In genomic region chr13:53934457-53934856, GRCm38 (mm10) we compare ENCODE assay signal across 31 mouse cellular contexts.
"Had no signal": no experiment of that assay in that cellular context is flagged by ENCODE, and none has a peak within 500 bp of the region (broad histone marks: within the 10 kb centered on the region; RNA-seq: fewer than 3 reads in every experiment).

No protein-coding gene starts in this region.

- H3K27ac ChIP-seq: limb, embryonic 10.5 days; limb, embryonic 12.5 days; limb, embryonic 13.5 days; limb, embryonic 15.5 days; liver, embryonic 12.5 days; liver, embryonic 13.5 days; liver, embryonic 14.5 days; liver, embryonic 15.5 days; lung, embryonic 15.5 days; macrophage; midbrain, embryonic 10.5 days; midbrain, embryonic 12.5 days; midbrain, embryonic 13.5 days; midbrain, embryonic 15.5 days had no signal

- H3K27me3 ChIP-seq: limb, embryonic 13.5 days; limb, embryonic 15.5 days; liver, embryonic 12.5 days; liver, embryonic 13.5 days; liver, embryonic 15.5 days; lung, embryonic 15.5 days; megakaryocyte, embryonic 14.5 days; midbrain, embryonic 12.5 days; midbrain, embryonic 13.5 days; midbrain, embryonic 15.5 days had no signal

- H3K4me3 ChIP-seq: limb, embryonic 10.5 days; limb, embryonic 12.5 days; limb, embryonic 13.5 days; limb, embryonic 15.5 days; liver, embryonic 12.5 days; liver, embryonic 13.5 days; liver, embryonic 15.5 days; lung, embryonic 15.5 days; megakaryocyte, embryonic 14.5 days; midbrain, embryonic 10.5 days; midbrain, embryonic 12.5 days; midbrain, embryonic 13.5 days; midbrain, embryonic 15.5 days; myocyte had no signal

- ATAC-seq: liver, embryonic 12.5 days; liver, postnatal 0 days; lung, postnatal 0 days; midbrain, embryonic 13.5 days; midbrain, embryonic 15.5 days; midbrain, embryonic 16.5 days had no signal

- H3K9me3 ChIP-seq: limb, embryonic 10.5 days; limb, embryonic 12.5 days; limb, embryonic 13.5 days; limb, embryonic 15.5 days; liver, embryonic 12.5 days; liver, embryonic 13.5 days; liver, embryonic 15.5 days; lung, embryonic 15.5 days; midbrain, embryonic 10.5 days; midbrain, embryonic 12.5 days; midbrain, embryonic 13.5 days; midbrain, embryonic 15.5 days had no signal

- DNase-seq: left cerebral cortex, postnatal 4 days; liver; liver, embryonic 13.5 days; liver, postnatal 0 days; lung, adult 18-20 months; lung, adult 2 months; lung, embryonic 14.5 days; lung, postnatal 10 days; lung, postnatal 14 days; lung, postnatal 36 days; lung, postnatal 4 days; midbrain, embryonic 14.5 days had no signal

- H3K4me1 ChIP-seq: limb, embryonic 10.5 days; limb, embryonic 12.5 days; limb, embryonic 13.5 days; limb, embryonic 15.5 days; liver, embryonic 12.5 days; liver, embryonic 13.5 days; liver, embryonic 15.5 days; lung, embryonic 15.5 days; megakaryocyte, embryonic 14.5 days; midbrain, embryonic 10.5 days; midbrain, embryonic 12.5 days; midbrain, embryonic 13.5 days had no signal

- H3K36me3 ChIP-seq: limb, embryonic 10.5 days; limb, embryonic 12.5 days; limb, embryonic 13.5 days; limb, embryonic 15.5 days; liver, embryonic 12.5 days; liver, embryonic 13.5 days; liver, embryonic 15.5 days; lung, embryonic 15.5 days; midbrain, embryonic 10.5 days; midbrain, embryonic 12.5 days; midbrain, embryonic 13.5 days; midbrain, embryonic 15.5 days had no signal

- H3K4me2 ChIP-seq: limb, embryonic 12.5 days; limb, embryonic 13.5 days; limb, embryonic 15.5 days; liver, embryonic 11.5 days; liver, embryonic 12.5 days; liver, embryonic 13.5 days; liver, embryonic 15.5 days; lung, embryonic 14.5 days; lung, embryonic 15.5 days; midbrain, embryonic 11.5 days; midbrain, embryonic 12.5 days; midbrain, embryonic 13.5 days; midbrain, embryonic 15.5 days had no signal

- H3K9ac ChIP-seq: limb, embryonic 12.5 days; limb, embryonic 13.5 days; limb, embryonic 15.5 days; liver, embryonic 12.5 days; liver, embryonic 13.5 days; liver, embryonic 14.5 days; liver, embryonic 15.5 days; liver, postnatal 0 days; lung, embryonic 14.5 days; lung, embryonic 15.5 days; midbrain, embryonic 12.5 days; midbrain, embryonic 13.5 days; midbrain, embryonic 15.5 days had no signal
